In the genomic region with DNA sequence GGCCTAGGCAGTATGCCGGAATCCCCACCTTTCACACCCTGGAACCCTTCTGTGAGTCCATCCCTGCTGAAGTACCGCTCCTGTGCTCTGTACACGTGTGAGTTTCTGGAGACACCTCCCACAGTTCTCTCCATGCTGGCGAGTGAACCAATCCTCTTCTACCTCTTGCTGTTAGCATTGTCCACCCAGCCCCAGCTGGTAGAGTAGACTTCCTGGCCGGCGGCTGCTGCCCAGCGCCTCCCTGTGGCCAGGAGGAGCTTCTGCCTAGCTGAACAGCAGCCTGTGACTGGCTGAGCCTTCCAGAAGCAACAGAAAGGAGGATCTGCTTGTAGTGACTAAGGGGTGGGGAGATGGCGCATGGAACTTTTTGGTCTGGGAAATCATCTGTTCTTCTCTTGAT, we compare ENCODE assay signal across 9 mouse cellular contexts.
DNase-seq lines count a peak whose midpoint lies in the region; ATAC-seq and TF ChIP-seq lines count a peak whose summit lies in the region.
"Had no signal": no experiment of that assay in that cellular context is flagged by ENCODE, and none has a peak within 500 bp of the region (broad histone marks: within the 10 kb centered on the region; RNA-seq: fewer than 3 reads in every experiment).

No protein-coding gene starts in this region.

- H3K9me3 ChIP-seq in hindbrain, embryonic 13.5 days, result no peaks in the 10 kb centered on the region
- no peaks in the 10 kb centered on the region for H3K9me3 ChIP-seq in hindbrain, embryonic 12.5 days (replicated peaks)
- H3K9me3 ChIP-seq in midbrain, embryonic 13.5 days, result no peaks in the 10 kb centered on the region
- H3K9me3 ChIP-seq in midbrain, embryonic 11.5 days (ENCODE audit: control insufficient read depth, low read length), result no peaks in the 10 kb centered on the region
- H3K9me3 ChIP-seq: liver, embryonic 15.5 days had no signal

- H3K27me3 ChIP-seq in hindbrain, embryonic 13.5 days, result no peaks in the 10 kb centered on the region
- H3K27me3 ChIP-seq in hindbrain, embryonic 12.5 days, result no peaks in the 10 kb centered on the region
- no peaks in the 10 kb centered on the region for H3K27me3 ChIP-seq in midbrain, embryonic 13.5 days
- no peaks in the 10 kb centered on the region for H3K27me3 ChIP-seq in midbrain, embryonic 11.5 days (ENCODE audit: control insufficient read depth, insufficient read depth, low read length)
- no peaks in the 10 kb centered on the region for H3K27me3 ChIP-seq in small intestine, adult 2 months (ENCODE audit: control insufficient read depth, insufficient read depth, low read length)
- H3K27me3 ChIP-seq: liver, embryonic 15.5 days had no signal

- peaks cover 41% of the 10 kb centered on the region for H3K36me3 ChIP-seq in hindbrain, embryonic 13.5 days
- H3K36me3 ChIP-seq in hindbrain, embryonic 12.5 days, result peaks cover 16% of the 10 kb centered on the region; the same call in 1 of the 2 replicates
- H3K36me3 ChIP-seq in midbrain, embryonic 13.5 days, result peaks cover 24% of the 10 kb centered on the region
- no peaks in the 10 kb centered on the region for H3K36me3 ChIP-seq in midbrain, embryonic 11.5 days (ENCODE audit: control insufficient read depth, insufficient read depth, low read length)
- H3K36me3 ChIP-seq in small intestine, adult 2 months (ENCODE audit: control insufficient read depth, insufficient read depth, low read length), result peaks cover 36% of the 10 kb centered on the region
- H3K36me3 ChIP-seq: liver, embryonic 15.5 days had no signal

- WGBS in hindbrain, embryonic 13.5 days, result 97% methylated on average over 8 of the region's 8 CpGs
- WGBS in hindbrain, embryonic 12.5 days, result 94% methylated on average over 8 of the region's 8 CpGs
- 95% methylated on average over 8 of the region's 8 CpGs for WGBS in midbrain, embryonic 13.5 days
- WGBS in midbrain, embryonic 11.5 days, result 96% methylated on average over 8 of the region's 8 CpGs
- WGBS in small intestine, adult 2 months, result 95% methylated on average over 8 of the region's 8 CpGs

- H3K27ac ChIP-seq in hindbrain, embryonic 13.5 days, result no peak overlapping the region
- H3K27ac ChIP-seq in hindbrain, embryonic 12.5 days, result no peak overlapping the region
- H3K27ac ChIP-seq in midbrain, embryonic 13.5 days, result no peak overlapping the region
- H3K27ac ChIP-seq in midbrain, embryonic 11.5 days (ENCODE audit: low read depth, low read length), result no peak overlapping the region
- no peak overlapping the region for H3K27ac ChIP-seq in small intestine, adult 2 months (ENCODE audit: insufficient read depth, low read depth, low read length)
- H3K27ac ChIP-seq: liver, embryonic 15.5 days had no signal

- H3K4me2 ChIP-seq in hindbrain, embryonic 13.5 days, result no peak overlapping the region
- H3K4me2 ChIP-seq in hindbrain, embryonic 12.5 days (replicated peaks), result no peak overlapping the region
- H3K4me2 ChIP-seq in midbrain, embryonic 13.5 days (replicated peaks), result no peak overlapping the region
- no peak overlapping the region for H3K4me2 ChIP-seq in midbrain, embryonic 11.5 days
- H3K4me2 ChIP-seq: liver, embryonic 15.5 days had no signal

- DNase-seq in midbrain, embryonic 11.5 days (ENCODE audit: low spot score, missing footprints), result no peak
- DNase-seq in adrenal gland, postnatal 25 days, result peak; percentile 5
- no peak for DNase-seq in layer of hippocampus, postnatal 25 days (ENCODE audit: extremely low spot score in 1 of 2, low spot score in 1 of 2)
- no peak for DNase-seq in urinary bladder, postnatal 10 days (ENCODE audit: low spot score)

- peak; percentile 29; the same call in 1 of the 2 replicates for ATAC-seq in hindbrain, embryonic 13.5 days (ENCODE audit: low FRiP score)
- no peak for ATAC-seq in hindbrain, embryonic 12.5 days (ENCODE audit: low FRiP score)
- peak; percentile 5; the same call in 1 of the 2 replicates for ATAC-seq in midbrain, embryonic 13.5 days
- ATAC-seq in midbrain, embryonic 11.5 days (ENCODE audit: low FRiP score), result no peak

- H3K4me1 ChIP-seq in hindbrain, embryonic 13.5 days (replicated peaks), result no peaks in the 10 kb centered on the region
- H3K4me1 ChIP-seq in hindbrain, embryonic 12.5 days, result no peaks in the 10 kb centered on the region
- no peaks in the 10 kb centered on the region for H3K4me1 ChIP-seq in midbrain, embryonic 13.5 days (replicated peaks)
- no peaks in the 10 kb centered on the region for H3K4me1 ChIP-seq in midbrain, embryonic 11.5 days (ENCODE audit: control insufficient read depth, insufficient read depth, low read length)
- no peaks in the 10 kb centered on the region for H3K4me1 ChIP-seq in small intestine, adult 2 months (ENCODE audit: control insufficient read depth, insufficient read depth, insufficient read length, low read length)
- H3K4me1 ChIP-seq: liver, embryonic 15.5 days had no signal

- no peak for TF ChIP-seq POLR2A in small intestine, adult 2 months (IDR thresholded peaks at IDR 0.05; ENCODE audit: low read depth, low read length)

- 0 out of 2 replicates have a peak, but pooled peaks have one; percentile 9 for TF ChIP-seq CTCF in small intestine, adult 2 months (IDR thresholded peaks at IDR 0.05; ENCODE audit: extremely low read depth, insufficient read length, insufficient replicate concordance, low read depth, low read length)

- H3K9ac ChIP-seq in hindbrain, embryonic 13.5 days, result no peak overlapping the region
- H3K9ac ChIP-seq in hindbrain, embryonic 12.5 days, result no peak overlapping the region
- H3K9ac ChIP-seq in midbrain, embryonic 13.5 days (replicated peaks), result no peak overlapping the region
- no peak overlapping the region for H3K9ac ChIP-seq in midbrain, embryonic 11.5 days (ENCODE audit: low read length)
- H3K9ac ChIP-seq: liver, embryonic 15.5 days had no signal

- no peak overlapping the region for H3K4me3 ChIP-seq in hindbrain, embryonic 13.5 days
- no peak overlapping the region for H3K4me3 ChIP-seq in hindbrain, embryonic 12.5 days
- no peak overlapping the region for H3K4me3 ChIP-seq in midbrain, embryonic 13.5 days (replicated peaks)
- no peak overlapping the region for H3K4me3 ChIP-seq in midbrain, embryonic 11.5 days (ENCODE audit: low read depth, low read length)
- no peak overlapping the region for H3K4me3 ChIP-seq in small intestine, adult 2 months (ENCODE audit: low read depth, low read length)
- H3K4me3 ChIP-seq: liver, embryonic 15.5 days had no signal

Comparison
In these comparisons a context has a peak if more than half of its experiments do, and no peak if none do; other contexts are left out.
1. ATAC-seq: peak in hindbrain, embryonic 13.5 days (single experiment) and midbrain, embryonic 13.5 days (single experiment); none in hindbrain, embryonic 12.5 days (single experiment) and midbrain, embryonic 11.5 days (single experiment).